Mouse (Mus musculus): ENCODE results near the gene AC131692.1.
A peak's percentile ranks its signal among the peaks of the same experiment; 100 is the strongest.

Gene AC131692.1

GRCm38 (mm10) chr19:6094119-6094518 is at the start of gene AC131692.1:
AC131692.1 (plus strand) TSS chr19:6094419.
- no peak for DNase-seq (ENCODE audit: low spot score)

GRCm38 (mm10) chr19:6045366-6046293 is 48.6 kb upstream of the AC131692.1 start:
- no peak for DNase-seq (ENCODE audit: low spot score)

- peak; percentile 88 for DNase-seq (ENCODE audit: low spot score)
Measured at GRCm38 (mm10) chr19:6046294-6047153, 47.7 kb upstream of the AC131692.1 start, which contains the start of gene Syvn1. Syvn1 (plus strand) TSS chr19:6046576.

- DNase-seq (ENCODE audit: low spot score) = no peak
Measured at GRCm38 (mm10) chr19:6047154-6047898, 46.9 kb upstream of the AC131692.1 start.

GRCm38 (mm10) chr19:6047899-6048166 is 46.4 kb upstream of the AC131692.1 start:
- no peak for DNase-seq (ENCODE audit: low spot score)

GRCm38 (mm10) chr19:6048681-6049410 is 45.4 kb upstream of the AC131692.1 start:
- DNase-seq (ENCODE audit: low spot score) = no peak

- no peak for DNase-seq (ENCODE audit: low spot score)
Measured at GRCm38 (mm10) chr19:6052516-6052915, 41.7 kb upstream of the AC131692.1 start.

- DNase-seq (ENCODE audit: low spot score) = no peak
Measured at GRCm38 (mm10) chr19:6054296-6054695, 39.9 kb upstream of the AC131692.1 start.

- no peak for DNase-seq (ENCODE audit: low spot score)
Measured at GRCm38 (mm10) chr19:6056696-6057095, 37.5 kb upstream of the AC131692.1 start.

GRCm38 (mm10) chr19:6057313-6058096 is 36.7 kb upstream of the AC131692.1 start, which contains the start of the genes Mrpl49 and Fau:
Mrpl49 (minus strand) TSS chr19:6057785.
Fau (plus strand) TSS chr19:6057844.
- peak; percentile 98 for DNase-seq (ENCODE audit: low spot score)

- DNase-seq (ENCODE audit: low spot score) = no peak
Measured at GRCm38 (mm10) chr19:6058513-6058912, 35.7 kb upstream of the AC131692.1 start.

- DNase-seq (ENCODE audit: low spot score) = no peak
Measured at GRCm38 (mm10) chr19:6058966-6059365, 35.3 kb upstream of the AC131692.1 start.

- peak; percentile 91 for DNase-seq (ENCODE audit: low spot score)
Measured at GRCm38 (mm10) chr19:6061021-6061533, 33.1 kb upstream of the AC131692.1 start, which contains the start of gene Znhit2. Znhit2 (plus strand) TSS chr19:6061192.

- DNase-seq (ENCODE audit: low spot score) = no peak
Measured at GRCm38 (mm10) chr19:6061641-6062302, 32.4 kb upstream of the AC131692.1 start.

- no peak for DNase-seq (ENCODE audit: low spot score)
Measured at GRCm38 (mm10) chr19:6062418-6062817, 31.8 kb upstream of the AC131692.1 start.

GRCm38 (mm10) chr19:6063081-6063480 is 31.1 kb upstream of the AC131692.1 start:
- DNase-seq (ENCODE audit: low spot score) = no peak

- DNase-seq (ENCODE audit: low spot score) = no peak
Measured at GRCm38 (mm10) chr19:6066571-6066970, 27.6 kb upstream of the AC131692.1 start.

- peak; percentile 52 for DNase-seq (ENCODE audit: low spot score)
Measured at GRCm38 (mm10) chr19:6067011-6067723, 27.1 kb upstream of the AC131692.1 start.

Measured in ovary, adult 18-20 months (tissue).